Mouse (Mus musculus): Measurements from ENCODE around the gene Birc7. TPM values are rescaled to one million over a fixed set of nuclear protein-coding genes. Genes with fewer than 3 reads are reported as not detected.

Birc7 gene
- polyA plus RNA-seq (2015; fragmentation: Nextera tagmentation; extraction: Ambion mirVana) = not detected in 2 replicates

GRCm38 (mm10) chr2:180928723-180929122 is at the start of gene Birc7:
Birc7 (plus strand) TSS chr2:180929023.

DNA sequence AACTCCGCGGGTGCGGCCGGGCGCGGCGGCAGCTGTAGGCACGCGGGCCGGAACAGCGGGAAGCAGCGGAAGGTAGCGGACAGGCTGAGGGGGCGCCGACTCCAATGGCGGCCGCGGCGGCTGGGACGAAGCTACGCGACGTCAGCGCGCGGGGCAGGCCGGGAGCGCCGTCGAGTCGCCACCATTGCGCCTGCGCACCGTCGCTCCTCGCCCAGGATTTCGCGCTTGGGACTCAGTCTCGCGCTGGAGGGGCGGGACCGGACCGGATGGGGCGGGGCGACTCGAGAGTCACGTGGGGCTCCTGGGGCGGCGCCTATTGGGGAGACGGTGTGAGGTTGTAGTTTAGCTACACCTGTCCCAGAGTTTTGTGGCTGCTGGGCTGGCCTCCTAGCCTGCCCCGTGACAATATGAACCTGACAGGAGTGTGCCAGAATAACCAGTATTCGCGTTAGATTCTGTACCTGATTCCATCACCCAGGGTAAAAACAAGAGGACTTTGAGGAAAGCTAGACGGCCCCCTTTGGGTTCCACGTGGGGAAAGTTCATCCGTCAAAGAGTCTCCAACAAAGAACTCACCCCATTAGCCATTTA is 7.9 kb upstream of the Birc7 start, which contains the start of gene Ythdf1:
Ythdf1 (minus strand) TSS at position 140 of the 591 bp plus-strand sequence.

DNA sequence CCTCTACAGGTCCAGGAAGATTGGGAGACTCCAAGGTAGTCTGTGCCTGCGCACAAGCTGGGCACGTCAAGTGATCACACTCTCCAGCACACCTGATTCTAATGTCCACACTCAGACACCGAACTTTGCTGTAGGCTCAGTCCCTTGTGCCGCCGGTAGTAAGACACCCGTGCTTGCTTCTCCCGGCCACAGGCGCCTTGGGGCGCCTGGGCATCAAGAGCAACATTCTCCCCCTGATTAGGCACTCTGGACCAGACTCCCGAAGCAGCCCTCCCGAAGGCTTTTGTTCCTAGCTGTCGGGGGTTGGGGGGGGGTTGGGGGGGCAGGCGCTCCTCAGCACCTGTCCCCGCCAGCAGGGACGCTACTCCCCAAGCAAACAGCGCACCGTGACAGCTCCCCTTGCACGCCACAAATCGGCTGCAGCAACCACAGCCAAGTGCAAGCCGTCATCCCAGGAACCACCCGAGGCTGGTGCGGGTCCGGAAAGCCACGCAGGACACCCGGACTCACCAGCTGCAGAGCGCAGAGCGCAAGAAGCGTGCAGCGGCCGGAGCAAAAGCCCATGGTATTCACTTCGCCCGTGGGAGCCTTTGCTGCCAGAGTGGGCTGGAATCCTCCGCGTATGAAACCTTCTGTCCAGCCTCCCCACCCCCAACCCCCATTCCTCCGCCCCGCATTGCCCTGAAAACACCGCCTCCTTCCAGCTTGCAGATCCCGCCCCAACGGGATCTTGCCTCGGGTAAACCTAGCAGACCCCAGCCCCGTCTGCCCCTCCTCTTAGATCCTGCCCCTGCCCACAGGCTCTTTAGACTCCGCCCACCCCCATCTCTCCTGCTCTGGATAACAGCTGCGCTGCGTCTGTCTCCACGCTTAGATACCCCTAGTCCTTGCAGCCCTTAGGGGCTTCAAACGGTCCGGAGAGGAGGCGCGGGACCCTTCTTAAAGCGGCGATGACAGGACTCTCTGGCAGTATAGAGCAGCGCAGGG is 25.5 kb downstream of the Birc7 start, which contains the start of gene Nkain4:
Nkain4 (minus strand) TSS at position 639 of the 987 bp plus-strand sequence.

GRCm38 (mm10) chr2:180967010-180967763 is 38.4 kb downstream of the Birc7 start, which contains the start of gene Arfgap1:
Arfgap1 (plus strand) TSS chr2:180967225.

Small RNA genes lying within 50 kb of the gene (microRNA-seq; reads per million reads assigned to microRNA genes)
- 0 reads per million in 2 experiments for gene Mir124a-3

Other genes starting within 250 kb of the Birc7 start
- 7.5 and 9.3 TPM in 2 replicates for gene Dido1, start 219.0 kb upstream of the Birc7 start, polyA plus RNA-seq (2015; fragmentation: Nextera tagmentation; extraction: Ambion mirVana)
- 46.7 and 49.5 TPM in 2 replicates for gene Gid8, start 218.9 kb upstream of the Birc7 start, polyA plus RNA-seq (2015; fragmentation: Nextera tagmentation; extraction: Ambion mirVana)
- gene Slc17a9, start 203.8 kb upstream of the Birc7 start, polyA plus RNA-seq (2015; fragmentation: Nextera tagmentation; extraction: Ambion mirVana) = 0.37 and 0.89 TPM in 2 replicates
- gene Bhlhe23, start 152.1 kb upstream of the Birc7 start, polyA plus RNA-seq (2015; fragmentation: Nextera tagmentation; extraction: Ambion mirVana) = not detected in 2 replicates
- gene Ythdf1, start 8.1 kb upstream of the Birc7 start, polyA plus RNA-seq (2015; fragmentation: Nextera tagmentation; extraction: Ambion mirVana) = 26.3 and 28.2 TPM in 2 replicates
- gene Nkain4, start 25.7 kb downstream of the Birc7 start, polyA plus RNA-seq (2015; fragmentation: Nextera tagmentation; extraction: Ambion mirVana) = 4.4 and 5.1 TPM in 2 replicates
- 51.8 and 54.3 TPM in 2 replicates for gene Arfgap1, start 38.2 kb downstream of the Birc7 start, polyA plus RNA-seq (2015; fragmentation: Nextera tagmentation; extraction: Ambion mirVana)
- gene Col20a1, start 57.5 kb downstream of the Birc7 start, polyA plus RNA-seq (2015; fragmentation: Nextera tagmentation; extraction: Ambion mirVana) = 2.9 and 3.0 TPM in 2 replicates
- 1.3 and 1.8 TPM in 2 replicates for gene Chrna4, start 114.5 kb downstream of the Birc7 start, polyA plus RNA-seq (2015; fragmentation: Nextera tagmentation; extraction: Ambion mirVana)
- not detected in 2 replicates for gene Kcnq2, start 206.3 kb downstream of the Birc7 start, polyA plus RNA-seq (2015; fragmentation: Nextera tagmentation; extraction: Ambion mirVana)
- 16.3 and 16.6 TPM in 2 replicates for gene Eef1a2, start 228.0 kb downstream of the Birc7 start, polyA plus RNA-seq (2015; fragmentation: Nextera tagmentation; extraction: Ambion mirVana)

Data from skeletal muscle tissue, postnatal 0 days (tissue).